Mouse (Mus musculus): ENCODE results near the gene Gm37240.

GRCm38 (mm10) chr3:85530601-85531161, 356.6 kb downstream of the Gm37240 start:
- TF ChIP-seq CTCF (IDR thresholded peaks at IDR 0.05; ENCODE audit: insufficient read depth, low read depth, low read length), result no peak
- TF ChIP-seq POLR2A (IDR thresholded peaks at IDR 0.05; ENCODE audit: insufficient read depth, low read depth, low read length), result no peak

Data from olfactory bulb, adult 2 months (tissue).